Mouse (Mus musculus): ENCODE measurements at regions not wholly inside any gene's neighbourhood (a gene's known extent, or its start where the extent isn't known, plus 50 kb on each side); places are given as distances from the start of the nearest gene placed in this dataset.

GRCm38 (mm10) chr10:111676255-111676654, 170.2 kb downstream of the Phlda1 start:
- H3K36me3 ChIP-seq (ENCODE audit: control insufficient read depth, insufficient read depth) = no peaks in the 10 kb centered on the region
- TF ChIP-seq FOSL1 (IDR thresholded peaks at IDR 0.05; ENCODE audit: insufficient read depth, low read length, poor library complexity, severe bottlenecking) (no peak), MAX (IDR thresholded peaks at IDR 0.05) (no peak), USF1 (IDR thresholded peaks at IDR 0.05; ENCODE audit: low read depth) (no peak), CEBPB (IDR thresholded peaks at IDR 0.05; ENCODE audit: low read depth) (no peak), MYOD1 (IDR thresholded peaks at IDR 0.05; ENCODE audit: control insufficient read depth, insufficient read length, low read depth) (no peak)
- no peaks in the 10 kb centered on the region for H3K27me3 ChIP-seq (ENCODE audit: control insufficient read depth, insufficient read depth, insufficient read length)
- no peak overlapping the region for H3K4me3 ChIP-seq (ENCODE audit: insufficient read depth, poor library complexity, severe bottlenecking)
- no peak overlapping the region for H3ac ChIP-seq (ENCODE audit: control insufficient read depth, insufficient read length, low read depth)
- H3K79me3 ChIP-seq (ENCODE audit: low read depth) = no peaks in the 10 kb centered on the region
- no peaks in the 10 kb centered on the region for H3K79me2 ChIP-seq (ENCODE audit: control insufficient read depth, insufficient read depth)

- TF ChIP-seq MYOD1 (IDR thresholded peaks at IDR 0.05; ENCODE audit: control insufficient read depth, insufficient read length, low read depth) = no peak
- TF ChIP-seq MAX (IDR thresholded peaks at IDR 0.05) = no peak
- TF ChIP-seq CEBPB (IDR thresholded peaks at IDR 0.05; ENCODE audit: low read depth) = no peak
- TF ChIP-seq FOSL1 (IDR thresholded peaks at IDR 0.05; ENCODE audit: insufficient read depth, low read length, poor library complexity, severe bottlenecking) = no peak
- no peak for TF ChIP-seq CTCF (IDR thresholded peaks at IDR 0.05; ENCODE audit: control insufficient read depth, insufficient read depth, insufficient read length)
- no peak for TF ChIP-seq MYOG (IDR thresholded peaks at IDR 0.05; ENCODE audit: control insufficient read depth, extremely low read depth, insufficient read length)
- no peak for TF ChIP-seq USF1 (IDR thresholded peaks at IDR 0.05; ENCODE audit: low read depth)
- H3K79me2 ChIP-seq (ENCODE audit: control insufficient read depth, insufficient read depth) = no peaks in the 10 kb centered on the region
- H3K4me3 ChIP-seq (ENCODE audit: insufficient read depth, poor library complexity, severe bottlenecking) = no peak overlapping the region
- no peaks in the 10 kb centered on the region for H3K36me3 ChIP-seq (ENCODE audit: control insufficient read depth, insufficient read depth)
- no peak overlapping the region for H3ac ChIP-seq (ENCODE audit: control insufficient read depth, insufficient read length, low read depth)
- H3K27me3 ChIP-seq (ENCODE audit: control insufficient read depth, insufficient read depth, insufficient read length) = no peaks in the 10 kb centered on the region
- H3K79me3 ChIP-seq (ENCODE audit: low read depth) = no peaks in the 10 kb centered on the region
Observed at GRCm38 (mm10) chr10:111680919-111681318, 174.8 kb downstream of the Phlda1 start.

GRCm38 (mm10) chr10:111684409-111685346, 178.6 kb downstream of the Phlda1 start:
- no peak overlapping the region for H3ac ChIP-seq (ENCODE audit: control insufficient read depth, insufficient read length, low read depth)
- no peaks in the 10 kb centered on the region for H3K27me3 ChIP-seq (ENCODE audit: control insufficient read depth, insufficient read depth, insufficient read length)
- H3K79me2 ChIP-seq (ENCODE audit: control insufficient read depth, insufficient read depth) = no peaks in the 10 kb centered on the region
- TF ChIP-seq MYOG (IDR thresholded peaks at IDR 0.05; ENCODE audit: control insufficient read depth, extremely low read depth, insufficient read length) (no peak), USF1 (IDR thresholded peaks at IDR 0.05; ENCODE audit: low read depth) (no peak), MAX (IDR thresholded peaks at IDR 0.05) (no peak), MYOD1 (IDR thresholded peaks at IDR 0.05; ENCODE audit: control insufficient read depth, insufficient read length, low read depth) (no peak), CTCF (IDR thresholded peaks at IDR 0.05; ENCODE audit: control insufficient read depth, insufficient read depth, insufficient read length) (no peak), FOSL1 (IDR thresholded peaks at IDR 0.05; ENCODE audit: insufficient read depth, low read length, poor library complexity, severe bottlenecking) (no peak), CEBPB (IDR thresholded peaks at IDR 0.05; ENCODE audit: low read depth) (no peak)
- no peak overlapping the region for H3K4me3 ChIP-seq (ENCODE audit: insufficient read depth, poor library complexity, severe bottlenecking)
- H3K36me3 ChIP-seq (ENCODE audit: control insufficient read depth, insufficient read depth) = no peaks in the 10 kb centered on the region
- no peaks in the 10 kb centered on the region for H3K79me3 ChIP-seq (ENCODE audit: low read depth)

GRCm38 (mm10) chr10:111686585-111686984, 180.5 kb downstream of the Phlda1 start:
- no peaks in the 10 kb centered on the region for H3K27me3 ChIP-seq (ENCODE audit: control insufficient read depth, insufficient read depth, insufficient read length)
- H3K79me3 ChIP-seq (ENCODE audit: low read depth) = no peaks in the 10 kb centered on the region
- no peak overlapping the region for H3K4me3 ChIP-seq (ENCODE audit: insufficient read depth, poor library complexity, severe bottlenecking)
- TF ChIP-seq CEBPB (IDR thresholded peaks at IDR 0.05; ENCODE audit: low read depth) (no peak), MYOD1 (IDR thresholded peaks at IDR 0.05; ENCODE audit: control insufficient read depth, insufficient read length, low read depth) (no peak), FOSL1 (IDR thresholded peaks at IDR 0.05; ENCODE audit: insufficient read depth, low read length, poor library complexity, severe bottlenecking) (no peak), CTCF (IDR thresholded peaks at IDR 0.05; ENCODE audit: control insufficient read depth, insufficient read depth, insufficient read length) (no peak), MYOG (IDR thresholded peaks at IDR 0.05; ENCODE audit: control insufficient read depth, extremely low read depth, insufficient read length) (no peak), MAX (IDR thresholded peaks at IDR 0.05) (no peak), USF1 (IDR thresholded peaks at IDR 0.05; ENCODE audit: low read depth) (no peak)
- no peaks in the 10 kb centered on the region for H3K36me3 ChIP-seq (ENCODE audit: control insufficient read depth, insufficient read depth)
- H3ac ChIP-seq (ENCODE audit: control insufficient read depth, insufficient read length, low read depth) = no peak overlapping the region
- no peaks in the 10 kb centered on the region for H3K79me2 ChIP-seq (ENCODE audit: control insufficient read depth, insufficient read depth)

- peak; percentile 78 for TF ChIP-seq MYOD1 (IDR thresholded peaks at IDR 0.05; ENCODE audit: control insufficient read depth, insufficient read length, low read depth)
- no peak for TF ChIP-seq USF1 (IDR thresholded peaks at IDR 0.05; ENCODE audit: low read depth)
- Histone ChIP-seq H3K36me3 (ENCODE audit: control insufficient read depth, insufficient read depth) (no peaks in the 10 kb centered on the region), H3ac (ENCODE audit: control insufficient read depth, insufficient read length, low read depth) (no peak overlapping the region), H3K4me3 (ENCODE audit: insufficient read depth, poor library complexity, severe bottlenecking) (no peak overlapping the region), H3K27me3 (ENCODE audit: control insufficient read depth, insufficient read depth, insufficient read length) (no peaks in the 10 kb centered on the region), H3K79me2 (ENCODE audit: control insufficient read depth, insufficient read depth) (no peaks in the 10 kb centered on the region), H3K79me3 (ENCODE audit: low read depth) (no peaks in the 10 kb centered on the region)
Observed at GRCm38 (mm10) chr10:111689587-111689986, 183.5 kb downstream of the Phlda1 start.

- no peak for TF ChIP-seq MYOG (IDR thresholded peaks at IDR 0.05; ENCODE audit: control insufficient read depth, extremely low read depth, insufficient read length)
- TF ChIP-seq MAX (IDR thresholded peaks at IDR 0.05) = no peak
- no peak for TF ChIP-seq USF1 (IDR thresholded peaks at IDR 0.05; ENCODE audit: low read depth)
- TF ChIP-seq CEBPB (IDR thresholded peaks at IDR 0.05; ENCODE audit: low read depth) = no peak
- TF ChIP-seq CTCF (IDR thresholded peaks at IDR 0.05; ENCODE audit: control insufficient read depth, insufficient read depth, insufficient read length) = no peak
- TF ChIP-seq MYOD1 (IDR thresholded peaks at IDR 0.05; ENCODE audit: control insufficient read depth, insufficient read length, low read depth) = no peak
- TF ChIP-seq FOSL1 (IDR thresholded peaks at IDR 0.05; ENCODE audit: insufficient read depth, low read length, poor library complexity, severe bottlenecking) = no peak
Observed at GRCm38 (mm10) chr10:111693762-111694161, 187.7 kb downstream of the Phlda1 start.

More at GRCm38 (mm10) chr10:111693762-111694161, 187.7 kb downstream of the Phlda1 start:
- Histone ChIP-seq H3K27me3 (ENCODE audit: control insufficient read depth, insufficient read depth, insufficient read length) (no peaks in the 10 kb centered on the region), H3K79me2 (ENCODE audit: control insufficient read depth, insufficient read depth) (no peaks in the 10 kb centered on the region), H3K79me3 (ENCODE audit: low read depth) (no peaks in the 10 kb centered on the region), H3K36me3 (ENCODE audit: control insufficient read depth, insufficient read depth) (no peaks in the 10 kb centered on the region), H3ac (ENCODE audit: control insufficient read depth, insufficient read length, low read depth) (no peak overlapping the region), H3K4me3 (ENCODE audit: insufficient read depth, poor library complexity, severe bottlenecking) (no peak overlapping the region)

All from C2C12 (cell line).